Comparison of ENCODE assay signal across 8 mouse cellular contexts in the genomic region with DNA sequence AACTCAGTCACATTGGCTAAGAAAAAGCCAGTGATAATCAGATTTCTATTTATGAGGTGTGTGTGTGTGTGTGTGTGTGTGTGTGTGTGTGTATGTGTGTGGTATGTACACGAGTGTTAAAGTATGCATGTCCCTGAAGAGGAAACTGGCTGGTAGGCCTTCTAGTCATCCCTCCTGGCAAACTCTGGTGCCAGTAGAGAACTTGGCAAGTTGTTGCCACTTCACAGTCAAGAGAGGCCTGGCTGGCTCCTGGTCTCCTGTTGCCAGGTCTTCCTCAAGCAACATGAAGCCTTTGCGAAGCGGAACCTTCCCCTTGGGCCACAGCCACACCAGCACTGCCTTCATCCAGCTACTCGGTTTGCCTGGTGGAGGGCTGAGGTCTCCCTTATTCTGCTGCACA. TPM values are rescaled to one million over a fixed set of nuclear protein-coding genes. Genes with fewer than 3 reads are reported as not detected.
DNase-seq lines count a peak whose midpoint lies in the region; ATAC-seq lines count a peak whose summit lies in the region.

No protein-coding gene starts in this region.

- DNase-seq in cerebellum, adult 11 months, result no peak
- DNase-seq in right cerebral cortex, postnatal 10 days (ENCODE audit: low spot score in 2 of 2), result peak; percentile 82 to 84
- DNase-seq in right cerebral cortex, postnatal 25 days, result no peak
- peak; percentile 17 for DNase-seq in heart, postnatal 25 days (ENCODE audit: low spot score)
- DNase-seq in retina, postnatal 1 day, result no peak
- DNase-seq in left cerebral cortex, adult 11 months (ENCODE audit: low spot score), result no peak

- intact Hi-C loops in heart, postnatal 25 days (cut with DNase I), result loop anchor here (5.0 kb wide), 1 partner anchor 107 kb away; no protein-coding TSS in a partner anchor

- ATAC-seq in cerebellum, adult (ENCODE audit: insufficient number of reproducible peaks, low FRiP score, low TSS enrichment), result peak; percentile 51
- ATAC-seq in erythroid progenitor cell, adult 5-6 weeks (replicated peaks; ENCODE audit: low FRiP score, poor library complexity, severe bottlenecking), result no peak

RNA-seq across cellular contexts. Expression of a gene that starts 44.9 kb away (rescaled TPM):
- total RNA-seq in heart, postnatal 25 days (2021), result under 1 TPM; 0.36 to 0.48 TPM
- total RNA-seq in erythroid progenitor cell, adult 5-6 weeks (2015; ENCODE audit: low replicate concordance), result not detected in 2 replicates
- total RNA-seq in erythroid progenitor cell, adult 5-6 weeks (2017; ENCODE audit: low replicate concordance), result not detected in 2 replicates

Comparison
In these comparisons a context has a peak if more than half of its experiments do, and no peak if none do; other contexts are left out.
1. DNase-seq: peak in right cerebral cortex, postnatal 10 days (2 of 2) and heart, postnatal 25 days (single experiment); none in cerebellum, adult 11 months (single experiment), right cerebral cortex, postnatal 25 days (single experiment), retina, postnatal 1 day (single experiment) and left cerebral cortex, adult 11 months (single experiment).